Mouse (Mus musculus): ENCODE measurements around the gene Mdga2. TPM values are rescaled to one million over a fixed set of nuclear protein-coding genes. Genes with fewer than 3 reads are reported as not detected.

The Mdga2 gene
- polyA plus RNA-seq, 1 experiment: 0.10 TPM

DNA sequence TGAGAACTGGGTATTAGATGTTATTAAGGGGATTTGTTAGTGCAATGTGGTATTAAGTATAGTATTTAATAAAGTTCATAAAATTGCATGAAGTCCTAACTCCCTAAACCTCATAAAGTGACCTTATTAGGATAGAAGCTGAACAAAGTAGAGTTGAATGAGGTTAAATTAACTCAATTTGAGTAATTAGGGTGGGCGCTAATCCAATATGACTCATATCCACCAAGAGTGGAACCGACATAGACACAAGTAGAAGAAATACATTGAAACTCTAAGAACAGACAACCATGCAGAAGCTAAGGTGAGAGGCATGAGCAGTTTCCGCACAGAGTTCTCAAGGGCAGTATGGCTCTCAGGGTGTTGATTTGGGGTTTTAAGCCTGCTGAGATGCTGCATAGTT lies 165.7 kb downstream of the Mdga2 start:
- Histone ChIP-seq H3K27me3 (ENCODE audit: control insufficient read depth, insufficient read depth, low read length) (no peaks in the 10 kb centered on the region), H3K36me3 (ENCODE audit: control insufficient read depth, insufficient read depth, low read length) (no peaks in the 10 kb centered on the region), H3K27ac (ENCODE audit: insufficient read depth, low read depth, low read length) (no peak overlapping the region), H3K4me3 (ENCODE audit: low read depth, low read length) (no peak overlapping the region), H3K4me1 (ENCODE audit: control insufficient read depth, insufficient read depth, insufficient read length, low read length) (no peaks in the 10 kb centered on the region)
- no peak for TF ChIP-seq POLR2A (IDR thresholded peaks at IDR 0.05; ENCODE audit: low read depth, low read length)
- no peak for TF ChIP-seq CTCF (IDR thresholded peaks at IDR 0.05; ENCODE audit: extremely low read depth, insufficient read length, insufficient replicate concordance, low read depth, low read length)
- 89% methylated on average over 3 of the region's 3 CpGs for WGBS

DNA sequence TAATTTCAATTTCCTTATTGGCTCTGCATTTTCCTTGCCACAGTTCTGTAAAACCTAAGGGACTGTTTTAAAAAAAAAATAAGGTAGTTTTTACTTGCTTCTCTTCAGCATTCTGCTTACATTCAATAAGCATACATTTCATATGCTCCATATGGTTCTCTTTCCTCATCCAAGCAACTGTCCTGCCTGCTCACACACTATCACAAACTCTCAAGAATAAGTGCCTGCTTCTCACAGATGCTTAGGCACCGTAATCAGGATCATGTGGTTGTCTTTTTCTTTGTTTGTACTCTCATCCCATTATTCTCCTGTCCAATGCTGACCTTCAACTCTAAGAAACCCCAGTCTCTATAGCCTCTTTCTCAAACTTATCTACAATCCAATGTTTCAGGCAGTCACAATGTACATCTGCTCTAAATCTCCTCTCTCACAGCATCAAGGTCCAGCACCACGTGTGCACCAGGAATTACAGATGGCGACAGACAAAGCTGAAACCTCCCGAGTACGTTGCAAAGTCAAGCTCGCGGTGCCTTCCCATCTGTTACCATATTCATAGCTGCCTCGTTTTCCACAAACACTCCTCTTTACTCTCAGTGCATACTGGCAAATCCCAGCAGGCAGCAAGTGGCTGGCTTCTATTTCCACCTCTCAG lies 177.1 kb downstream of the Mdga2 start:
- TF ChIP-seq CTCF (IDR thresholded peaks at IDR 0.05; ENCODE audit: extremely low read depth, insufficient read length, insufficient replicate concordance, low read depth, low read length) (no peak), POLR2A (IDR thresholded peaks at IDR 0.05; ENCODE audit: low read depth, low read length) (no peak)
- WGBS: 78% methylated on average over 8 of the region's 8 CpGs
- Histone ChIP-seq H3K4me3 (ENCODE audit: low read depth, low read length) (no peak overlapping the region), H3K27me3 (ENCODE audit: control insufficient read depth, insufficient read depth, low read length) (no peaks in the 10 kb centered on the region), H3K36me3 (ENCODE audit: control insufficient read depth, insufficient read depth, low read length) (no peaks in the 10 kb centered on the region), H3K4me1 (ENCODE audit: control insufficient read depth, insufficient read depth, insufficient read length, low read length) (no peaks in the 10 kb centered on the region), H3K27ac (ENCODE audit: insufficient read depth, low read depth, low read length) (no peak overlapping the region)

DNA sequence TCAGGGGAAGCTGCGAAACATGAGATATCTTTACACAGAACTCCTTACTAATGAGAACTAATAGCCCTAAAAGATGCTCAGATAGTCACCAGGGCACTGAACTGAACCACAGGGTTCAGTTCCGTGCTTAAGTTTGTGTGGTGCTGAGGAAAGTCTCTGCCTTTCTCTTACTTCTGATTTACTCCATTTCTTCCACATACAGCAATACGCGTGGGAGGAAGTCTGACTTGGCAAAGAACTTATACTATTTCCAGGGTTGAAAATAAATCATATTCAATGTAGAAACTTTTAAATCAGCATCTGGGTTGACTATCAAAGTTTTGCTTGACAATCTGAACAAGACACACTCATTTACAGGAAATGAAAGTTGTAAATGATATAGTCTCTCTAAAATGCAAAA lies 180.5 kb downstream of the Mdga2 start:
- WGBS: 79% methylated on average over 4 of the region's 4 CpGs
- Histone ChIP-seq H3K4me3 (ENCODE audit: low read depth, low read length) (no peak overlapping the region), H3K27ac (ENCODE audit: insufficient read depth, low read depth, low read length) (no peak overlapping the region), H3K4me1 (ENCODE audit: control insufficient read depth, insufficient read depth, insufficient read length, low read length) (no peaks in the 10 kb centered on the region), H3K36me3 (ENCODE audit: control insufficient read depth, insufficient read depth, low read length) (no peaks in the 10 kb centered on the region), H3K27me3 (ENCODE audit: control insufficient read depth, insufficient read depth, low read length) (no peaks in the 10 kb centered on the region)
- TF ChIP-seq CTCF (IDR thresholded peaks at IDR 0.05; ENCODE audit: extremely low read depth, insufficient read length, insufficient replicate concordance, low read depth, low read length): no peak

DNA sequence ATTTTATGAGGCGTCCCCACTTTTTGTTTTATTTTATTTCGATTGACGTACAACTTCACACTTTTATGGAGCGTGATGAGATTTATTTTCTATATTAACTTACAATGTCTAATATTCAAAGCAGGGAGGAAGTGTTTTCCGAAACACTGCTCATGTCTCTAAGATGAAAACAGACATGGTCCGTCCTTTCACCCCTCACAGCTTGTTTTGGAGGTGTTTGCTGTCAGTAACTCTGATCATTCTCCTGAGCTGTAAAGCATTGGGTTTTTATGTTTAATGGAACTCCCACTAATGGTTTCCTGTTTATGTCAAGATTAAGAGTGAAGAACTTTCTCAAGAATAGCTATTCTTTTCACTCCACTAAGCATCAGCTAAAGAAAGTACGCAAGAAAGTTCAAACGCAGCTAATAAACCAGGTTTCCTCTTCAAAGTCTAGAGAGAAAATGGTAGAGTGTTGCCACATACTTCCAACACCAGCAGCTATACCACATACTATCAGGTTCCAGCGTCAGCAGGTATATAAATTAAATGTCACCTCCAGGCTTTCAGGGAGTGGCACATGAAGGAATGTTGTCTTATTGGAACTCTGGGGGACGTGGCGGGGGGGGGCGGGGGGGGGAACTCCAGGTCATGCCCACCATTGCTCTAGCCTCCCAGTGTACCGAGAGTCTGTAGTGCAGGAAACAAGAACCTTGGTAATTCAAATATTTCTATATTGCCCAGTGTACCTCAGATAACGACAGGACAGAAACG lies 186.7 kb downstream of the Mdga2 start:
- no peaks in the 10 kb centered on the region for H3K27me3 ChIP-seq (ENCODE audit: control insufficient read depth, insufficient read depth, low read length)
- H3K4me3 ChIP-seq (ENCODE audit: low read depth, low read length): no peak overlapping the region
- 76% methylated on average over 15 of the region's 15 CpGs for WGBS
- no peak overlapping the region for H3K27ac ChIP-seq (ENCODE audit: insufficient read depth, low read depth, low read length)
- TF ChIP-seq POLR2A (IDR thresholded peaks at IDR 0.05; ENCODE audit: low read depth, low read length) (no peak), CTCF (IDR thresholded peaks at IDR 0.05; ENCODE audit: extremely low read depth, insufficient read length, insufficient replicate concordance, low read depth, low read length) (no peak)
- no peaks in the 10 kb centered on the region for H3K4me1 ChIP-seq (ENCODE audit: control insufficient read depth, insufficient read depth, insufficient read length, low read length)
- H3K36me3 ChIP-seq (ENCODE audit: control insufficient read depth, insufficient read depth, low read length): no peaks in the 10 kb centered on the region

DNA sequence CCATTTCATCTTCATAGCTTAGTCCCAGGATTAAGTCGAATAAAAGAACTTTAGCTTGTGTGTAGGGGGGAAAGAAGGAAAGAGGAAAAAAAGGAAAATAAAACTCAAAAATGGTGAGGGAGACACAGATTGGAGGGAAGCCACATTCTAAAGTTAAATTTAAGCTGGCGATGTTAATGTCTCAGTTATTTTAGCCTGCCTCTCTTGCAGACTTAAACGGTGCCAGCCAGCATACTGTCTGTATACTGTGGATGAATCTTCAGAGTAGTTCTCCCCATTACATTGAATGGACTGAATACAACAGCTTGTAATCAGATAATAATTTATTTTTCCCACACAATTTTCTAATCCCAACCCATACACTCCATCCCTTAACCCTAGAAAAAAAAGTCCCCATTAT lies 205.2 kb downstream of the Mdga2 start:
- Histone ChIP-seq H3K4me1 (ENCODE audit: control insufficient read depth, insufficient read depth, insufficient read length, low read length) (no peaks in the 10 kb centered on the region), H3K4me3 (ENCODE audit: low read depth, low read length) (no peak overlapping the region), H3K27ac (ENCODE audit: insufficient read depth, low read depth, low read length) (no peak overlapping the region), H3K27me3 (ENCODE audit: control insufficient read depth, insufficient read depth, low read length) (no peaks in the 10 kb centered on the region), H3K36me3 (ENCODE audit: control insufficient read depth, insufficient read depth, low read length) (no peaks in the 10 kb centered on the region)
- WGBS: 88% methylated on average over 3 of the region's 3 CpGs
- no peak for TF ChIP-seq CTCF (IDR thresholded peaks at IDR 0.05; ENCODE audit: extremely low read depth, insufficient read length, insufficient replicate concordance, low read depth, low read length)
- TF ChIP-seq POLR2A (IDR thresholded peaks at IDR 0.05; ENCODE audit: low read depth, low read length): no peak

DNA sequence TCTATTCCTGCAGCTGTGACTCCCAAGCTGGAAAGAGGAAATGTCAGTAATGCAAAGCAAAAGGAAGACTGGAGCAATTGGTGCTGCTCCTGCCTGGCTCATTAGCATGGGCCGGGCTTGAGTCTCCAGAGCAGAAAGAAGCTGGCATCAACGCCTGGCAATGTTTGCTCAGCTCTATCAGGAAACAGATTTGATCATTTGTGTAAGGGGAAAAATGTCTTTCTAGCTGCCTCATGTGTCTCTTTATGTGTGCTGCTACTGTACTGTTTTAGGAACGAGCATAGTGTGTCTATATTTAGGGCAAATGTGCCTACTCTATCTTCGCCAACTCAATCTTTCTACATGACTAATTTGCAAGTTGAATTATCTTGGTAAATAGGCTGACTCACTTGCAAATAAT lies 211.0 kb downstream of the Mdga2 start:
- Histone ChIP-seq H3K36me3 (ENCODE audit: control insufficient read depth, insufficient read depth, low read length) (no peaks in the 10 kb centered on the region), H3K27ac (ENCODE audit: insufficient read depth, low read depth, low read length) (no peak overlapping the region), H3K4me1 (ENCODE audit: control insufficient read depth, insufficient read depth, insufficient read length, low read length) (no peaks in the 10 kb centered on the region), H3K27me3 (ENCODE audit: control insufficient read depth, insufficient read depth, low read length) (no peaks in the 10 kb centered on the region), H3K4me3 (ENCODE audit: low read depth, low read length) (no peak overlapping the region)
- 43% methylated on average over 4 of the region's 4 CpGs for WGBS
- TF ChIP-seq CTCF (IDR thresholded peaks at IDR 0.05; ENCODE audit: extremely low read depth, insufficient read length, insufficient replicate concordance, low read depth, low read length) (no peak), POLR2A (IDR thresholded peaks at IDR 0.05; ENCODE audit: low read depth, low read length) (no peak)

DNA sequence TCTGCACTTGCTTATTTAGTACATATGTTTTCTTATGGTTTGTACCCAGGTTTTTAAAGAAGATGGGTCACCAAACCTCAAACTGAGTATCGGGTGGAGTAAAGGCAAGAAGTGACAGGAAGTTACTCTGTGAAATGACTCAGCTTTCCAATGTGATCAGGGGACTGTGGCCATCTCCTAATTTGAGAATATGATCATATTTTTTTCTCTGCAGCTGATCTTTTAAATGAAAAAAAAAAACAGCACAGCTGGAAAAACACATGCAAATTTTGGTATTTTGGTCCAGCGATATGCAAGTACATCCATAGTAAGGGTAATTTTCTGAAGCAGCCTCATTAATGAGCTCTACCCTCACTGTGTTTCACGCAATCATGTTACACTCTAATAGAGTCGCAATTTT lies 212.0 kb downstream of the Mdga2 start:
- TF ChIP-seq POLR2A (IDR thresholded peaks at IDR 0.05; ENCODE audit: low read depth, low read length) (no peak), CTCF (IDR thresholded peaks at IDR 0.05; ENCODE audit: extremely low read depth, insufficient read length, insufficient replicate concordance, low read depth, low read length) (no peak)
- no peak overlapping the region for H3K27ac ChIP-seq (ENCODE audit: insufficient read depth, low read depth, low read length)
- H3K4me1 ChIP-seq (ENCODE audit: control insufficient read depth, insufficient read depth, insufficient read length, low read length): no peaks in the 10 kb centered on the region
- no peak overlapping the region for H3K4me3 ChIP-seq (ENCODE audit: low read depth, low read length)
- no peaks in the 10 kb centered on the region for H3K36me3 ChIP-seq (ENCODE audit: control insufficient read depth, insufficient read depth, low read length)
- H3K27me3 ChIP-seq (ENCODE audit: control insufficient read depth, insufficient read depth, low read length): no peaks in the 10 kb centered on the region
- WGBS: 78% methylated on average over 4 of the region's 4 CpGs

Data from small intestine, adult 2 months (tissue).